8 mouse cellular contexts compared by ENCODE assay signal in genomic region chr12:72821589-72821988, GRCm38 (mm10).
DNase-seq lines count a peak whose midpoint lies in the region; ATAC-seq and TF ChIP-seq lines count a peak whose summit lies in the region.

No protein-coding gene starts in this region.

- peak overlapping the region; percentile 61 for H3K4me2 ChIP-seq in embryonic facial prominence, embryonic 14.5 days (ENCODE audit: low read depth, low read length)
- peak overlapping the region; percentile 59 for H3K4me2 ChIP-seq in intestine, embryonic 16.5 days (ENCODE audit: low read depth, low read length)
- peak overlapping the region; percentile 74 for H3K4me2 ChIP-seq in neural tube, embryonic 13.5 days

- no peaks in the 10 kb centered on the region for H3K9me3 ChIP-seq in embryonic facial prominence, embryonic 14.5 days (ENCODE audit: control insufficient read depth, low read length)
- no peaks in the 10 kb centered on the region for H3K9me3 ChIP-seq in intestine, embryonic 16.5 days (ENCODE audit: control insufficient read depth, low read length)
- H3K9me3 ChIP-seq in neural tube, embryonic 13.5 days, result no peaks in the 10 kb centered on the region

- peak overlapping the region; percentile 47 for H3K9ac ChIP-seq in embryonic facial prominence, embryonic 14.5 days (ENCODE audit: low read depth, low read length)
- peak overlapping the region; percentile 50; the same call in 1 of the 2 replicates for H3K9ac ChIP-seq in intestine, embryonic 16.5 days (ENCODE audit: low read depth, low read length)
- peak overlapping the region; percentile 73 for H3K9ac ChIP-seq in neural tube, embryonic 13.5 days

- no peak for TF ChIP-seq CTCF in layer of hippocampus, adult 2 months (conservative IDR thresholded peaks at IDR 0.05)

- H3K4me3 ChIP-seq in layer of hippocampus, adult 2 months, result peak overlapping the region; percentile 56; the same call in 1 of the 2 replicates
- H3K4me3 ChIP-seq in embryonic facial prominence, embryonic 14.5 days (ENCODE audit: low read depth, low read length), result peak overlapping the region; percentile 31
- peak overlapping the region; percentile 47 for H3K4me3 ChIP-seq in intestine, embryonic 16.5 days (ENCODE audit: low read length)
- peak overlapping the region; percentile 43 for H3K4me3 ChIP-seq in neural tube, embryonic 13.5 days

- H3K36me3 ChIP-seq in embryonic facial prominence, embryonic 14.5 days (ENCODE audit: control insufficient read depth, insufficient read depth, low read length), result no peaks in the 10 kb centered on the region
- no peaks in the 10 kb centered on the region for H3K36me3 ChIP-seq in intestine, embryonic 16.5 days (ENCODE audit: control insufficient read depth, insufficient read depth, low read length)
- H3K36me3 ChIP-seq in neural tube, embryonic 13.5 days, result no peaks in the 10 kb centered on the region

- H3K27me3 ChIP-seq in embryonic facial prominence, embryonic 14.5 days (replicated peaks; ENCODE audit: control insufficient read depth, insufficient read depth, low read length), result no peaks in the 10 kb centered on the region
- H3K27me3 ChIP-seq in intestine, embryonic 16.5 days (replicated peaks; ENCODE audit: control insufficient read depth, insufficient read depth, low read length), result no peaks in the 10 kb centered on the region
- peaks cover 17% of the 10 kb centered on the region for H3K27me3 ChIP-seq in neural tube, embryonic 13.5 days

- ATAC-seq in embryonic facial prominence, embryonic 14.5 days (ENCODE audit: low read depth), result no peak
- ATAC-seq in intestine, embryonic 16.5 days, result peak; percentile 19; the same call in 1 of the 2 replicates
- ATAC-seq in neural tube, embryonic 13.5 days (ENCODE audit: low read depth), result no peak

- 28% methylated on average over 6 of the region's 6 CpGs for WGBS in embryonic facial prominence, embryonic 14.5 days
- 33% methylated on average over 6 of the region's 6 CpGs for WGBS in intestine, embryonic 16.5 days
- 38% methylated on average over 6 of the region's 6 CpGs for WGBS in neural tube, embryonic 13.5 days

- H3K27ac ChIP-seq in layer of hippocampus, adult 2 months, result no peak overlapping the region
- H3K27ac ChIP-seq in embryonic facial prominence, embryonic 14.5 days (replicated peaks; ENCODE audit: low read depth, low read length), result peak overlapping the region; percentile 74; the same call in 1 of the 2 replicates
- peak overlapping the region; percentile 71 for H3K27ac ChIP-seq in intestine, embryonic 16.5 days (ENCODE audit: low read length)
- H3K27ac ChIP-seq in neural tube, embryonic 13.5 days (replicated peaks), result peak overlapping the region; percentile 86

- no peak for DNase-seq in layer of hippocampus, adult 2 months (ENCODE audit: low spot score in 2 of 2)
- DNase-seq in layer of hippocampus, postnatal 10 days (ENCODE audit: low spot score in 2 of 2), result no peak
- DNase-seq in embryonic facial prominence, embryonic 14.5 days (ENCODE audit: low spot score), result peak; percentile 24
- DNase-seq in embryo, embryonic 10 days (ENCODE audit: low spot score), result no peak
- DNase-seq in adipocyte (ENCODE audit: low spot score), result no peak
- no peak for DNase-seq in layer of hippocampus, adult 8-10 months (ENCODE audit: low spot score in 2 of 2)

- H3K4me1 ChIP-seq in embryonic facial prominence, embryonic 14.5 days (ENCODE audit: control insufficient read depth, insufficient read depth, low read length), result 0 out of 2 replicates have a peak, but pooled peaks cover 3% of the 10 kb centered on the region
- 0 out of 2 replicates have a peak, but pooled peaks cover 3% of the 10 kb centered on the region for H3K4me1 ChIP-seq in intestine, embryonic 16.5 days (ENCODE audit: control insufficient read depth, insufficient read depth, low read length)
- H3K4me1 ChIP-seq in neural tube, embryonic 13.5 days (replicated peaks), result peaks cover 11% of the 10 kb centered on the region
